Mouse (Mus musculus) MEL (cell line): Measurements from ENCODE around the gene Ficd. TPM values are rescaled to one million over a fixed set of nuclear protein-coding genes. Genes with fewer than 3 reads are reported as not detected.

Experiments used
- DNase-seq: peaks from one replicate; pipeline ENCODE4 v3.0.0; 2011; ENCODE audit warnings: low read depth, low spot score
- H3K27ac ChIP-seq: 2 replicates; pipeline ENCODE4 v1.5.1; 2012; ENCODE audit warnings: low read depth, mild to moderate bottlenecking, control low read depth, low read length, moderate library complexity; ENCODE audit not compliant: control insufficient read depth
- H3K27me3 ChIP-seq, 2 experiments: fragments of 150-350 bp in 1 of 2; sonication (generic) in 1 of 2; 2 replicates each; pipeline ENCODE4 v1.6.1; 2012; ENCODE audit warnings: low read length in 2 of 2, mild to moderate bottlenecking in 2 of 2, improper control_type of control experiment in 1 of 2, moderate library complexity in 1 of 2; ENCODE audit not compliant: insufficient read depth in 2 of 2, control insufficient read depth in 1 of 2
- H3K36me3 ChIP-seq, 2 experiments: 2 replicates each; pipeline ENCODE4 v1.6.1; 2012 to 2014; ENCODE audit warnings: low read length in 2 of 2, improper control_type of control experiment in 1 of 2, inconsistent platforms in 1 of 2, mild to moderate bottlenecking in 1 of 2; ENCODE audit not compliant: insufficient read depth in 2 of 2, control insufficient read depth in 1 of 2
- H3K4me1 ChIP-seq, 2 experiments: fragments of 150-350 bp in 1 of 2; sonication (generic) in 1 of 2; 2 replicates each; pipeline ENCODE4 v1.6.1; 2012; ENCODE audit warnings: low read length in 2 of 2, improper control_type of control experiment in 1 of 2, mild to moderate bottlenecking in 1 of 2; ENCODE audit not compliant: insufficient read depth in 2 of 2, control insufficient read depth in 1 of 2
- H3K4me3 ChIP-seq, 2 experiments: fragments of 150-350 bp in 1 of 2; sonication (generic) in 1 of 2; 2 replicates each; pipeline ENCODE4 v1.5.1; 2012; ENCODE audit warnings: low read depth in 2 of 2, low read length in 2 of 2, mild to moderate bottlenecking in 2 of 2, moderate library complexity in 2 of 2, control low read depth in 1 of 2, improper control_type of control experiment in 1 of 2; ENCODE audit not compliant: control insufficient read depth in 1 of 2, insufficient read depth in 1 of 2
- H3K79me2 ChIP-seq: 2 replicates; pipeline ENCODE4 v1.6.1; 2012; ENCODE audit warnings: mild to moderate bottlenecking, low read length, moderate library complexity; ENCODE audit not compliant: control insufficient read depth, poor library complexity, insufficient read depth
- H3K9ac ChIP-seq: 2 replicates; pipeline ENCODE4 v1.6.1; 2012; ENCODE audit warnings: low read depth, mild to moderate bottlenecking, control low read depth, low read length, moderate library complexity; ENCODE audit not compliant: control insufficient read depth, poor library complexity, severe bottlenecking
- H3K9me3 ChIP-seq: fragments of 150-350 bp; sonication (generic); replicated peaks from 2 replicates; pipeline ENCODE4 v1.6.1; 2012; ENCODE audit warnings: mild to moderate bottlenecking, low read length, improper control_type of control experiment, moderate library complexity; ENCODE audit not compliant: insufficient read depth
- BHLHE40 ChIP-seq: IDR thresholded peaks from 2 replicates; pipeline ENCODE4 v1.6.1; 2012; ENCODE audit warnings: low read depth, mild to moderate bottlenecking, inconsistent platforms, low read length, improper control_type of control experiment, borderline replicate concordance
- CHD1 ChIP-seq: IDR thresholded peaks from 2 replicates; pipeline ENCODE4 v1.6.1; 2012; ENCODE audit warnings: low read depth, mild to moderate bottlenecking, inconsistent platforms, low read length, improper control_type of control experiment
- CHD2 ChIP-seq: IDR thresholded peaks from 2 replicates; pipeline ENCODE4 v1.6.1; 2011; ENCODE audit warnings: low read length, improper control_type of control experiment
- CTCF ChIP-seq, 3 experiments: IDR thresholded peaks in 2 of 3; conservative IDR thresholded peaks in 1 of 3; 2 replicates each; pipeline ENCODE4 v1.5.1; 2011 to 2012; ENCODE audit warnings: low read length in 3 of 3, low read depth in 2 of 3, mild to moderate bottlenecking in 2 of 3, improper control_type of control experiment in 1 of 3, inconsistent platforms in 1 of 3, mixed read lengths in 1 of 3, moderate library complexity in 1 of 3; ENCODE audit not compliant: control insufficient read depth in 1 of 3, insufficient read depth in 1 of 3, poor library complexity in 1 of 3, severe bottlenecking in 1 of 3
- E2F4 ChIP-seq: IDR thresholded peaks from 2 replicates; pipeline ENCODE4 v1.6.1; 2011; ENCODE audit warnings: low read depth, low read length, improper control_type of control experiment, borderline replicate concordance
- ELF1 ChIP-seq: IDR thresholded peaks from 2 replicates; pipeline ENCODE4 v1.6.1; 2014; ENCODE audit warnings: low read depth, mild to moderate bottlenecking, inconsistent platforms, low read length, improper control_type of control experiment, moderate library complexity
- EP300 ChIP-seq, 2 experiments: IDR thresholded peaks; 2 replicates each; pipeline ENCODE4 v1.6.1; 2011; ENCODE audit warnings: improper control_type of control experiment in 2 of 2, low read length in 2 of 2, low read depth in 1 of 2, mild to moderate bottlenecking in 1 of 2
- ETS1 ChIP-seq: IDR thresholded peaks from 2 replicates; pipeline ENCODE4 v1.6.1; 2012; ENCODE audit warnings: low read depth, mild to moderate bottlenecking, inconsistent platforms, low read length, improper control_type of control experiment, moderate library complexity
- GABPA ChIP-seq: IDR thresholded peaks from 2 replicates; pipeline ENCODE4 v1.6.1; 2012; ENCODE audit warnings: low read depth, mild to moderate bottlenecking, inconsistent platforms, low read length, improper control_type of control experiment, moderate library complexity
- HCFC1 ChIP-seq: IDR thresholded peaks from 2 replicates; pipeline ENCODE4 v1.6.1; 2012; ENCODE audit warnings: low read depth, mild to moderate bottlenecking, inconsistent platforms, low read length, improper control_type of control experiment, moderate library complexity
- JUND ChIP-seq: IDR thresholded peaks from 2 replicates; pipeline ENCODE4 v1.6.1; 2011; ENCODE audit warnings: low read depth, mild to moderate bottlenecking, improper control_type of control experiment, low read length
- KAT2A ChIP-seq: conservative IDR thresholded peaks from 2 replicates; pipeline ENCODE4 v1.6.1; 2012; ENCODE audit warnings: low read depth, low read length, improper control_type of control experiment, inconsistent platforms
- MAFK ChIP-seq: IDR thresholded peaks from 2 replicates; pipeline ENCODE4 v1.6.1; 2011; ENCODE audit warnings: low read depth, mild to moderate bottlenecking, low read length, improper control_type of control experiment, borderline replicate concordance
- MAX ChIP-seq: IDR thresholded peaks from 2 replicates; pipeline ENCODE4 v1.6.1; 2011; ENCODE audit warnings: low read length, improper control_type of control experiment
- MAZ ChIP-seq: IDR thresholded peaks from 2 replicates; pipeline ENCODE4 v1.6.1; 2012; ENCODE audit warnings: low read depth, mild to moderate bottlenecking, inconsistent platforms, low read length, improper control_type of control experiment
- MEF2A ChIP-seq: IDR thresholded peaks from 2 replicates; pipeline ENCODE4 v1.6.1; 2014; ENCODE audit warnings: low read depth, mild to moderate bottlenecking, inconsistent platforms, low read length, improper control_type of control experiment; ENCODE audit not compliant: poor library complexity, insufficient replicate concordance, severe bottlenecking; ENCODE audit errors: extremely low read depth
- MXI1 ChIP-seq: IDR thresholded peaks from 2 replicates; pipeline ENCODE4 v1.6.1; 2011; ENCODE audit warnings: mild to moderate bottlenecking, low read depth, low read length, improper control_type of control experiment
- MYB ChIP-seq: IDR thresholded peaks from 2 replicates; pipeline ENCODE4 v1.6.1; 2011; ENCODE audit warnings: mild to moderate bottlenecking, low read depth, low read length, improper control_type of control experiment
- MYC ChIP-seq: IDR thresholded peaks from 2 replicates; pipeline ENCODE4 v1.6.1; 2011; ENCODE audit warnings: low read depth, mild to moderate bottlenecking, low read length, improper control_type of control experiment, moderate library complexity
- NELFE ChIP-seq: IDR thresholded peaks from 2 replicates; pipeline ENCODE4 v1.6.1; 2011; ENCODE audit warnings: low read depth, low read length, improper control_type of control experiment
- NRF1 ChIP-seq: IDR thresholded peaks from 2 replicates; pipeline ENCODE4 v1.6.1; 2014; ENCODE audit warnings: low read depth, mild to moderate bottlenecking, inconsistent platforms, low read length, improper control_type of control experiment, moderate library complexity; ENCODE audit not compliant: poor library complexity, insufficient read depth, severe bottlenecking
- POLR2A ChIP-seq, 2 experiments: IDR thresholded peaks; 2 replicates each; pipeline ENCODE4 v1.6.1; 2011 to 2012; ENCODE audit warnings: low read length in 2 of 2, mild to moderate bottlenecking in 2 of 2, control low read depth in 1 of 2, improper control_type of control experiment in 1 of 2, low read depth in 1 of 2, moderate library complexity in 1 of 2; ENCODE audit not compliant: control insufficient read depth in 1 of 2, insufficient read depth in 1 of 2, poor library complexity in 1 of 2
- POLR2AphosphoS2 ChIP-seq: IDR thresholded peaks from 2 replicates; pipeline ENCODE4 v1.6.1; 2011; ENCODE audit warnings: low read length, improper control_type of control experiment
- POLR2AphosphoS5 ChIP-seq: IDR thresholded peaks from 2 replicates; pipeline ENCODE4 v1.6.1; 2012; ENCODE audit warnings: low read depth, borderline replicate concordance, mild to moderate bottlenecking, inconsistent platforms, low read length, moderate library complexity, mixed read lengths
- RAD21 ChIP-seq: IDR thresholded peaks from 2 replicates; pipeline ENCODE4 v1.6.1; 2011; ENCODE audit warnings: mild to moderate bottlenecking, low read depth, low read length, improper control_type of control experiment
- SIN3A ChIP-seq: IDR thresholded peaks from 2 replicates; pipeline ENCODE4 v1.6.1; 2012; ENCODE audit warnings: low read length, improper control_type of control experiment, inconsistent platforms
- TAL1 ChIP-seq: IDR thresholded peaks from 2 replicates; pipeline ENCODE4 v1.6.1; 2012; ENCODE audit warnings: mild to moderate bottlenecking, inconsistent platforms, low read length, moderate library complexity, mixed read lengths
- TBP ChIP-seq: IDR thresholded peaks from 2 replicates; pipeline ENCODE4 v1.8.0; 2011; ENCODE audit warnings: low read depth, low read length, improper control_type of control experiment
- TCF12 ChIP-seq: IDR thresholded peaks from 2 replicates; pipeline ENCODE4 v1.6.1; 2014; ENCODE audit warnings: low read depth, mild to moderate bottlenecking, inconsistent platforms, low read length, improper control_type of control experiment, moderate library complexity
- UBTF ChIP-seq: IDR thresholded peaks from 2 replicates; pipeline ENCODE4 v1.6.1; 2012; ENCODE audit warnings: low read depth, mild to moderate bottlenecking, inconsistent platforms, low read length, improper control_type of control experiment, moderate library complexity, borderline replicate concordance; ENCODE audit not compliant: insufficient read depth
- USF1 ChIP-seq: IDR thresholded peaks from 2 replicates; pipeline ENCODE4 v1.6.1; 2014; ENCODE audit warnings: low read depth, mild to moderate bottlenecking, inconsistent platforms, low read length, improper control_type of control experiment, moderate library complexity
- ZC3H11A ChIP-seq: IDR thresholded peaks from 2 replicates; pipeline ENCODE4 v1.6.1; 2012; ENCODE audit warnings: low read depth, mild to moderate bottlenecking, inconsistent platforms, low read length, improper control_type of control experiment
- ZKSCAN1 ChIP-seq: IDR thresholded peaks from 2 replicates; pipeline ENCODE4 v1.6.1; 2012; ENCODE audit warnings: low read depth, mild to moderate bottlenecking, inconsistent platforms, low read length, improper control_type of control experiment, moderate library complexity
- ZMIZ1 ChIP-seq: IDR thresholded peaks from 2 replicates; pipeline ENCODE4 v1.6.1; 2012; ENCODE audit warnings: low read depth, mild to moderate bottlenecking, inconsistent platforms, low read length, improper control_type of control experiment, moderate library complexity
- polyA plus RNA-seq, 2 experiments: library from polyadenylated mRNA; stranded (reverse) in 1 of 2; unstranded in 1 of 2; fragments of >175 nt in 1 of 2; fragments of >200 nt in 1 of 2; gene quantifications; 2 replicates each; pipeline versions ENCODE4 v1.2.1 to v1.2.4; 2012; ENCODE audit warnings: low replicate concordance in 2 of 2, low read depth in 1 of 2; ENCODE audit not compliant: insufficient read length in 2 of 2, insufficient read depth in 1 of 2, missing spikeins in 1 of 2
- total RNA-seq: library from RNA; depleted of rRNA; stranded (reverse); fragments of 300-350 nt; gene quantifications from 2 replicates; pipeline ENCODE4 v1.2.3, GENCODE M21; 2012; rRNA removed

Ficd gene
- total RNA-seq = 1.8 and 2.5 TPM in 2 replicates
- 1 to 10 TPM in 1 of 2 experiments, not detected in 1; 2.7 TPM for polyA plus RNA-seq

- Histone ChIP-seq H3K9ac (peak within 1 kb of the TSS; percentile 78), H3K4me1 (peaks cover 0 to 14% of the 10 kb centered on the region in 2 experiments; a peak in 1 of 4 replicates), H3K36me3 (no peaks in the 10 kb centered on the region; a peak in 1 of 4 replicates), H3K27me3 (no peaks in the 10 kb centered on the region)
- TF ChIP-seq ZC3H11A (no peak; the same call in 1 of the 2 replicates), TCF12 (peak; percentile 32; the same call in 1 of the 2 replicates), GABPA (no peak), TAL1 (no peak), POLR2AphosphoS5 (0 out of 2 replicates have a peak, but pooled peaks have one; percentile 64), ETS1 (no peak), UBTF (no peak), MEF2A (no peak), NELFE (peak; percentile 88), RAD21 (no peak), EP300 (IDR thresholded peaks at IDR 0.05; ENCODE audit: low read depth in 1 of 2, low read length in 2 of 2) (0 out of 4 replicates have a peak, but pooled peaks of 1 of the 2 experiments have one; percentile 20), MAFK (no peak), MXI1 (peak; percentile 46), POLR2A (IDR thresholded peaks at IDR 0.05; ENCODE audit: control insufficient read depth in 1 of 2, insufficient read depth in 1 of 2, low read depth in 1 of 2, low read length in 2 of 2, poor library complexity in 1 of 2) (peak; percentile 54 to 86; a peak in 3 of 4 replicates), CHD1 (no peak), USF1 (no peak), MAZ (peak; percentile 13; the same call in 1 of the 2 replicates), E2F4 (no peak), SIN3A (peak; percentile 86), MYB (no peak), MYC (no peak), TBP (0 out of 2 replicates have a peak, but pooled peaks have one; percentile 39), CTCF (IDR thresholded peaks at IDR 0.05 in 2 of 3, conservative IDR thresholded peaks at IDR 0.05 in 1 of 3; ENCODE audit: control insufficient read depth in 1 of 3, insufficient read depth in 1 of 3, low read depth in 2 of 3, low read length in 3 of 3, poor library complexity in 1 of 3, severe bottlenecking in 1 of 3) (no peak), KAT2A (no peak; the same call in 1 of the 2 replicates), ZKSCAN1 (no peak), CHD2 (no peak; the same call in 1 of the 2 replicates), BHLHE40 (no peak), JUND (no peak), MAX (peak; percentile 29), ELF1 (peak; percentile 99), HCFC1 (peak; percentile 78), NRF1 (peak; percentile 19; the same call in 1 of the 2 replicates), POLR2AphosphoS2 (peak; percentile 83; the same call in 1 of the 2 replicates), ZMIZ1 (peak; percentile 58)
- TF ChIP-seq, all 39 proteins: peak for 15
- Histone ChIP-seq H3K79me2 (no peaks in the 10 kb centered on the region; the same call in 1 of the 2 replicates), H3K9me3 (no peaks in the 10 kb centered on the region), H3K4me3 (peak within 1 kb of the TSS; percentile 85 to 89), H3K27ac (peak within 1 kb of the TSS; percentile 82)
- peak; percentile 98 for DNase-seq
These were observed at the start of gene Ficd for GRCm38 (mm10) chr5:113735345-113736112. Gene Ficd (plus strand): TSS chr5:113735803.
